22 mouse cellular contexts compared by ENCODE assay signal in the genomic region with DNA sequence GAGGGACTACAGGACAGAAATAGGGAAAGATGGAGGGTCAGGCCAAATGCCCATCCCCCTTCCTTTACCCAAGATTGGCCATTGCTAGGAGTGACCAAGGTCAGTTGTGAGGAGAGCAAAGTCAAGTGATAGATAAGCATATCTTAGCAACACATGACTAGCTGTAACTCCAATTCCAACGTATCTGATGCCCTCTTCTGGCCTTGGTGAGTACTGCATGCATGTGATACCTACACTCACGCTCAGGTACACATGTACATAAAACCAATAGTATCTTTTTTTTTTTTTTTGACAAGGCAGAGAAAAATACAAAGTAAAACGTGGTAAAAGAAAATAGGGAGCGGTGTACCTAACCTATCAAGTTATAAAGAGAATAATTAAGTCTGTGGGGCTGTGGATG.
DNase-seq lines count a peak whose midpoint lies in the region; ATAC-seq and TF ChIP-seq lines count a peak whose summit lies in the region.
"Had no signal": no experiment of that assay in that cellular context is flagged by ENCODE, and none has a peak within 500 bp of the region (broad histone marks: within the 10 kb centered on the region; RNA-seq: fewer than 3 reads in every experiment).

No protein-coding gene starts in this region.

- no peak for DNase-seq in forebrain, postnatal 0 days
- DNase-seq in kidney, postnatal 0 days (ENCODE audit: low spot score), result no peak
- DNase-seq in midbrain, postnatal 0 days (ENCODE audit: low spot score), result no peak
- no peak for DNase-seq in midbrain, embryonic 14.5 days
- DNase-seq in frontal cortex, postnatal 14 days (ENCODE audit: low spot score in 2 of 2), result no peak
- DNase-seq in adrenal gland, adult 8-10 months, result no peak
- DNase-seq: adrenal gland, adult 2 months; gastrocnemius, adult 2 months; heart, postnatal 36 days; layer of hippocampus, postnatal 36 days; lung, adult 18-20 months; right cerebral cortex, adult 18-20 months; thymus, postnatal 36 days had no signal

- H3K9ac ChIP-seq in forebrain, postnatal 0 days, result no peak overlapping the region
- no peak overlapping the region for H3K9ac ChIP-seq in forebrain, embryonic 15.5 days (replicated peaks)
- H3K9ac ChIP-seq in kidney, postnatal 0 days (ENCODE audit: low read depth, low read length), result no peak overlapping the region
- no peak overlapping the region for H3K9ac ChIP-seq in kidney, embryonic 16.5 days (replicated peaks; ENCODE audit: low read length)
- no peak overlapping the region for H3K9ac ChIP-seq in midbrain, postnatal 0 days (replicated peaks; ENCODE audit: low read length, poor library complexity, severe bottlenecking)
- no peak overlapping the region for H3K9ac ChIP-seq in midbrain, embryonic 14.5 days (replicated peaks; ENCODE audit: low read length)
- H3K9ac ChIP-seq: embryonic facial prominence, embryonic 13.5 days; heart, embryonic 13.5 days; hindbrain, embryonic 15.5 days; midbrain, embryonic 12.5 days; neural tube, embryonic 13.5 days had no signal

- no peak overlapping the region for H3K4me3 ChIP-seq in forebrain, postnatal 0 days (ENCODE audit: low read depth, low read length)
- H3K4me3 ChIP-seq in forebrain, embryonic 15.5 days, result no peak overlapping the region
- no peak overlapping the region for H3K4me3 ChIP-seq in kidney, postnatal 0 days (replicated peaks; ENCODE audit: low read depth, low read length)
- H3K4me3 ChIP-seq in kidney, embryonic 16.5 days (ENCODE audit: low read length), result no peak overlapping the region
- H3K4me3 ChIP-seq in midbrain, postnatal 0 days (ENCODE audit: low read depth, low read length), result no peak overlapping the region
- H3K4me3 ChIP-seq in midbrain, embryonic 14.5 days (replicated peaks; ENCODE audit: low read depth, low read length), result no peak overlapping the region
- H3K4me3 ChIP-seq: embryonic facial prominence, embryonic 13.5 days; gastrocnemius, adult 2 months; heart, embryonic 13.5 days; hindbrain, embryonic 15.5 days; midbrain, embryonic 12.5 days; neural tube, embryonic 13.5 days had no signal

- 88% methylated on average over 4 of the region's 4 CpGs for WGBS in forebrain, postnatal 0 days
- 92% methylated on average over 4 of the region's 4 CpGs for WGBS in forebrain, embryonic 15.5 days
- WGBS in kidney, postnatal 0 days, result 85% methylated on average over 4 of the region's 4 CpGs
- 90% methylated on average over 4 of the region's 4 CpGs for WGBS in kidney, embryonic 16.5 days
- 86% methylated on average over 4 of the region's 4 CpGs for WGBS in midbrain, postnatal 0 days
- 86% methylated on average over 4 of the region's 4 CpGs for whole genome bisulfite sequencing in midbrain, embryonic 14.5 days

- no peak overlapping the region for H3K27ac ChIP-seq in forebrain, postnatal 0 days (ENCODE audit: low read depth, low read length)
- no peak overlapping the region for H3K27ac ChIP-seq in forebrain, embryonic 15.5 days (replicated peaks)
- H3K27ac ChIP-seq in kidney, postnatal 0 days, result no peak overlapping the region
- H3K27ac ChIP-seq in kidney, embryonic 16.5 days (ENCODE audit: low read length), result no peak overlapping the region
- no peak overlapping the region for H3K27ac ChIP-seq in midbrain, postnatal 0 days (ENCODE audit: low read depth, low read length)
- H3K27ac ChIP-seq in midbrain, embryonic 14.5 days (replicated peaks; ENCODE audit: low read depth, low read length), result no peak overlapping the region
- H3K27ac ChIP-seq: embryonic facial prominence, embryonic 13.5 days; gastrocnemius, adult 2 months; heart, embryonic 13.5 days; hindbrain, embryonic 15.5 days; macrophage; midbrain, embryonic 12.5 days; neural tube, embryonic 13.5 days had no signal

- H3K27me3 ChIP-seq in forebrain, postnatal 0 days (ENCODE audit: insufficient read depth, low read length), result no peaks in the 10 kb centered on the region
- H3K27me3 ChIP-seq in forebrain, embryonic 15.5 days, result no peaks in the 10 kb centered on the region
- no peaks in the 10 kb centered on the region for H3K27me3 ChIP-seq in kidney, postnatal 0 days (ENCODE audit: insufficient read depth, low read length)
- H3K27me3 ChIP-seq in kidney, embryonic 16.5 days (ENCODE audit: insufficient read depth, low read length), result no peaks in the 10 kb centered on the region
- no peaks in the 10 kb centered on the region for H3K27me3 ChIP-seq in midbrain, postnatal 0 days (ENCODE audit: insufficient read depth, low read length)
- no peaks in the 10 kb centered on the region for H3K27me3 ChIP-seq in midbrain, embryonic 14.5 days (ENCODE audit: control insufficient read depth, insufficient read depth, low read length)
- H3K27me3 ChIP-seq: heart, embryonic 13.5 days; hindbrain, embryonic 15.5 days; neural tube, embryonic 13.5 days had no signal

- no peaks in the 10 kb centered on the region for H3K9me3 ChIP-seq in forebrain, postnatal 0 days (ENCODE audit: low read length)
- H3K9me3 ChIP-seq in forebrain, embryonic 15.5 days, result no peaks in the 10 kb centered on the region
- no peaks in the 10 kb centered on the region for H3K9me3 ChIP-seq in kidney, postnatal 0 days (replicated peaks; ENCODE audit: low read length)
- H3K9me3 ChIP-seq in kidney, embryonic 16.5 days (ENCODE audit: low read length), result no peaks in the 10 kb centered on the region
- H3K9me3 ChIP-seq in midbrain, postnatal 0 days (ENCODE audit: low read length), result no peaks in the 10 kb centered on the region
- no peaks in the 10 kb centered on the region for H3K9me3 ChIP-seq in midbrain, embryonic 14.5 days (ENCODE audit: control insufficient read depth, low read length)
- H3K9me3 ChIP-seq: hindbrain, embryonic 15.5 days; midbrain, embryonic 12.5 days; neural tube, embryonic 13.5 days had no signal

- no peaks in the 10 kb centered on the region for H3K4me1 ChIP-seq in forebrain, postnatal 0 days (ENCODE audit: insufficient read depth)
- H3K4me1 ChIP-seq in forebrain, embryonic 15.5 days, result peaks cover 5% of the 10 kb centered on the region; the same call in 1 of the 2 replicates
- no peaks in the 10 kb centered on the region for H3K4me1 ChIP-seq in kidney, postnatal 0 days (replicated peaks; ENCODE audit: insufficient read depth, low read length)
- H3K4me1 ChIP-seq in kidney, embryonic 16.5 days (ENCODE audit: insufficient read depth, low read length), result no peaks in the 10 kb centered on the region
- peaks cover 11% of the 10 kb centered on the region for H3K4me1 ChIP-seq in midbrain, postnatal 0 days (ENCODE audit: insufficient read depth, low read length)
- peaks cover 9% of the 10 kb centered on the region; the same call in 1 of the 2 replicates for H3K4me1 ChIP-seq in midbrain, embryonic 14.5 days (ENCODE audit: control insufficient read depth, insufficient read depth, low read length)

- no peak overlapping the region for H3K4me2 ChIP-seq in forebrain, postnatal 0 days (ENCODE audit: low read depth)
- no peak overlapping the region for H3K4me2 ChIP-seq in forebrain, embryonic 15.5 days (replicated peaks)
- H3K4me2 ChIP-seq in kidney, postnatal 0 days (ENCODE audit: low read length), result no peak overlapping the region
- H3K4me2 ChIP-seq in kidney, embryonic 16.5 days (replicated peaks; ENCODE audit: low read depth, low read length), result no peak overlapping the region
- no peak overlapping the region for H3K4me2 ChIP-seq in midbrain, postnatal 0 days (ENCODE audit: low read depth, low read length, poor library complexity, severe bottlenecking)
- no peak overlapping the region for H3K4me2 ChIP-seq in midbrain, embryonic 14.5 days (ENCODE audit: low read length)
- H3K4me2 ChIP-seq: embryonic facial prominence, embryonic 13.5 days; heart, embryonic 13.5 days; hindbrain, embryonic 15.5 days; midbrain, embryonic 12.5 days; neural tube, embryonic 13.5 days had no signal

- no peak for ATAC-seq in forebrain, postnatal 0 days
- ATAC-seq in forebrain, embryonic 15.5 days (replicated peaks), result no peak
- no peak for ATAC-seq in kidney, postnatal 0 days (replicated peaks; ENCODE audit: low FRiP score, low read depth)
- ATAC-seq in kidney, embryonic 16.5 days (ENCODE audit: low FRiP score, low TSS enrichment), result no peak
- no peak for ATAC-seq in midbrain, postnatal 0 days (ENCODE audit: low FRiP score)
- no peak for ATAC-seq in midbrain, embryonic 14.5 days (ENCODE audit: low FRiP score, low TSS enrichment)
- ATAC-seq: forebrain, embryonic 16.5 days had no signal

- TF ChIP-seq CTCF in forebrain, postnatal 0 days (IDR thresholded peaks at IDR 0.05; ENCODE audit: low read depth), result peak; percentile 41
- TF ChIP-seq CTCF in kidney, postnatal 0 days (IDR thresholded peaks at IDR 0.05; ENCODE audit: low read depth), result peak; percentile 20; the same call in 1 of the 2 replicates
- peak; percentile 49 for TF ChIP-seq CTCF in midbrain, postnatal 0 days (IDR thresholded peaks at IDR 0.05)

- H3K36me3 ChIP-seq in forebrain, postnatal 0 days (ENCODE audit: insufficient read depth), result no peaks in the 10 kb centered on the region
- no peaks in the 10 kb centered on the region for H3K36me3 ChIP-seq in forebrain, embryonic 15.5 days
- no peaks in the 10 kb centered on the region for H3K36me3 ChIP-seq in kidney, postnatal 0 days (ENCODE audit: insufficient read depth, low read length)
- no peaks in the 10 kb centered on the region for H3K36me3 ChIP-seq in kidney, embryonic 16.5 days (ENCODE audit: insufficient read depth, low read length)
- H3K36me3 ChIP-seq in midbrain, postnatal 0 days (ENCODE audit: insufficient read depth, low read length), result no peaks in the 10 kb centered on the region
- no peaks in the 10 kb centered on the region for H3K36me3 ChIP-seq in midbrain, embryonic 14.5 days (ENCODE audit: control insufficient read depth, insufficient read depth, low read length)
- H3K36me3 ChIP-seq: embryonic facial prominence, embryonic 13.5 days; heart, embryonic 13.5 days; hindbrain, embryonic 15.5 days; midbrain, embryonic 12.5 days; neural tube, embryonic 13.5 days had no signal
